Mouse (Mus musculus) forebrain, embryonic 10.5 days (tissue): ENCODE data around the gene Lrrc61. TPM values are rescaled to one million over a fixed set of nuclear protein-coding genes. Genes with fewer than 3 reads are reported as not detected.

ENCODE experiments used
- DNase-seq: peaks from one replicate; pipeline ENCODE4 v3.0.0-alpha.2; 2017; ENCODE audit warnings: low spot score; ENCODE audit errors: extremely low spot score
- H3K27ac ChIP-seq: fragments of 300-500 bp; sonication (generic); 2 replicates; pipeline ENCODE4 v1.5.1; 2016; ENCODE audit warnings: mild to moderate bottlenecking
- H3K27me3 ChIP-seq: fragments of 300-500 bp; sonication (generic); 2 replicates; pipeline ENCODE4 v1.6.1; 2016; ENCODE audit warnings: mild to moderate bottlenecking; ENCODE audit not compliant: poor library complexity, severe bottlenecking
- H3K36me3 ChIP-seq: fragments of 300-500 bp; sonication (generic); replicated peaks from 2 replicates; pipeline ENCODE4 v1.6.1; 2016; ENCODE audit warnings: mild to moderate bottlenecking, moderate library complexity
- H3K4me1 ChIP-seq: fragments of 300-500 bp; sonication (generic); 2 replicates; pipeline ENCODE4 v1.6.1; 2016
- H3K4me3 ChIP-seq: fragments of 300-500 bp; sonication (generic); 2 replicates; pipeline ENCODE4 v1.5.1; 2016; ENCODE audit warnings: mild to moderate bottlenecking, moderate library complexity
- H3K9me3 ChIP-seq: fragments of 300-500 bp; sonication (generic); 2 replicates; pipeline ENCODE4 v1.6.1; 2016; ENCODE audit warnings: mild to moderate bottlenecking, moderate library complexity
- WGBS: fragments of 180-500 bp; shearing (Covaris S2); methylation state at CpG from one replicate; pipeline ENCODE4 v1.1.7; 2016; 5-methylcytosine and 5-hydroxymethylcytosine counted together
- polyA plus RNA-seq: library from polyadenylated mRNA; unstranded; fragments of >200 nt; fragmentation: Nextera tagmentation; extraction: Ambion mirVana; gene quantifications from 2 replicates; pipeline ENCODE4 v1.2.1, GENCODE M21; 2016

Gene Lrrc61
- polyA plus RNA-seq, 1 experiment from 2014 or later = 15.2 TPM

GRCm38 (mm10) chr6:48537105-48537954 lies 17.3 kb upstream of the Lrrc61 start, which contains the start of gene Atp6v0e2:
Atp6v0e2 (plus strand) TSS chr6:48537615.
- Histone ChIP-seq H3K4me3 (peak within 1 kb of the TSS; percentile 66), H3K36me3 (peaks cover 29% of the 10 kb centered on the region), H3K27ac (peak within 1 kb of the TSS; percentile 88), H3K4me1 (peaks cover 46% of the 10 kb centered on the region), H3K27me3 (no peaks in the 10 kb centered on the region), H3K9me3 (no peaks in the 10 kb centered on the region)
- peak; percentile 89 for DNase-seq
- 2% methylated on average over 38 of the region's 38 CpGs for WGBS

- Histone ChIP-seq H3K4me1 (peaks cover 48% of the 10 kb centered on the region), H3K27me3 (no peaks in the 10 kb centered on the region), H3K9me3 (no peaks in the 10 kb centered on the region), H3K36me3 (peaks cover 30% of the 10 kb centered on the region), H3K4me3 (no peak overlapping the region), H3K27ac (no peak overlapping the region)
- 67% methylated on average over 5 of the region's 5 CpGs for WGBS
- DNase-seq = peak; percentile 70
Measured at GRCm38 (mm10) chr6:48538841-48539737, 15.5 kb upstream of the Lrrc61 start.

- no peaks in the 10 kb centered on the region for H3K27me3 ChIP-seq
- H3K4me3 ChIP-seq = no peak overlapping the region
- no peaks in the 10 kb centered on the region for H3K9me3 ChIP-seq
- no peak for DNase-seq
- peaks cover 48% of the 10 kb centered on the region for H3K4me1 ChIP-seq
- peaks cover 30% of the 10 kb centered on the region for H3K36me3 ChIP-seq
- 77% methylated on average over 5 of the region's 5 CpGs for WGBS
- H3K27ac ChIP-seq = no peak overlapping the region
Measured at GRCm38 (mm10) chr6:48539860-48540259, 14.7 kb upstream of the Lrrc61 start.

GRCm38 (mm10) chr6:48540721-48541120 lies 13.9 kb upstream of the Lrrc61 start:
- H3K27me3 ChIP-seq = no peaks in the 10 kb centered on the region
- WGBS = 78% methylated on average over 3 of the region's 3 CpGs
- peaks cover 48% of the 10 kb centered on the region for H3K4me1 ChIP-seq
- no peak overlapping the region for H3K4me3 ChIP-seq
- peaks cover 30% of the 10 kb centered on the region for H3K36me3 ChIP-seq
- DNase-seq = no peak
- no peak overlapping the region for H3K27ac ChIP-seq
- H3K9me3 ChIP-seq = no peaks in the 10 kb centered on the region

- 57% methylated on average over 7 of the region's 7 CpGs for WGBS
Measured at GRCm38 (mm10) chr6:48541560-48542450, 12.8 kb upstream of the Lrrc61 start.

GRCm38 (mm10) chr6:48542631-48543030 lies 12.0 kb upstream of the Lrrc61 start:
- Histone ChIP-seq H3K36me3 (peaks cover 30% of the 10 kb centered on the region), H3K4me1 (peaks cover 36% of the 10 kb centered on the region), H3K27me3 (no peaks in the 10 kb centered on the region), H3K9me3 (no peaks in the 10 kb centered on the region), H3K4me3 (no peak overlapping the region), H3K27ac (peak overlapping the region; percentile 67; the same call in 1 of the 2 replicates)
- no peak for DNase-seq
- 86% methylated on average over 3 of the region's 3 CpGs for WGBS

More at GRCm38 (mm10) chr6:48541560-48542450, 12.8 kb upstream of the Lrrc61 start:
- DNase-seq = no peak
- H3K4me3 ChIP-seq = no peak overlapping the region
- no peaks in the 10 kb centered on the region for H3K9me3 ChIP-seq
- H3K4me1 ChIP-seq = peaks cover 45% of the 10 kb centered on the region
- peak overlapping the region; percentile 67; the same call in 1 of the 2 replicates for H3K27ac ChIP-seq
- no peaks in the 10 kb centered on the region for H3K27me3 ChIP-seq
- peaks cover 30% of the 10 kb centered on the region for H3K36me3 ChIP-seq

GRCm38 (mm10) chr6:48545251-48545650 lies 9.3 kb upstream of the Lrrc61 start:
- no peak overlapping the region for H3K27ac ChIP-seq
- no peak for DNase-seq
- H3K36me3 ChIP-seq = peaks cover 23% of the 10 kb centered on the region
- no peaks in the 10 kb centered on the region for H3K27me3 ChIP-seq
- no peak overlapping the region for H3K4me3 ChIP-seq
- WGBS = 81% methylated on average over 5 of the region's 5 CpGs
- peaks cover 18% of the 10 kb centered on the region for H3K4me1 ChIP-seq
- H3K9me3 ChIP-seq = no peaks in the 10 kb centered on the region

- H3K36me3 ChIP-seq = peaks cover 13% of the 10 kb centered on the region
- H3K9me3 ChIP-seq = no peaks in the 10 kb centered on the region
- no peak overlapping the region for H3K27ac ChIP-seq
- H3K4me3 ChIP-seq = no peak overlapping the region
- 71% methylated on average over 1 of the region's 1 CpGs for WGBS
- DNase-seq = peak; percentile 44
- H3K27me3 ChIP-seq = no peaks in the 10 kb centered on the region
- H3K4me1 ChIP-seq = peaks cover 13% of the 10 kb centered on the region
Measured at GRCm38 (mm10) chr6:48546271-48546670, 8.3 kb upstream of the Lrrc61 start.

- WGBS = 75% methylated on average over 4 of the region's 4 CpGs
- Histone ChIP-seq H3K9me3 (no peaks in the 10 kb centered on the region), H3K36me3 (peaks cover 8% of the 10 kb centered on the region; the same call in 1 of the 2 replicates), H3K27ac (no peak overlapping the region), H3K4me3 (no peak overlapping the region), H3K27me3 (no peaks in the 10 kb centered on the region), H3K4me1 (peaks cover 7% of the 10 kb centered on the region; the same call in 1 of the 2 replicates)
- DNase-seq = no peak
Measured at GRCm38 (mm10) chr6:48546858-48547257, 7.7 kb upstream of the Lrrc61 start.

- no peaks in the 10 kb centered on the region for H3K4me1 ChIP-seq
- no peak overlapping the region for H3K27ac ChIP-seq
- DNase-seq = no peak
- no peaks in the 10 kb centered on the region for H3K27me3 ChIP-seq
- no peak overlapping the region for H3K4me3 ChIP-seq
- no peaks in the 10 kb centered on the region for H3K36me3 ChIP-seq
- WGBS = 91% methylated on average over 6 of the region's 6 CpGs
- no peaks in the 10 kb centered on the region for H3K9me3 ChIP-seq
Measured at GRCm38 (mm10) chr6:48548314-48548713, 6.3 kb upstream of the Lrrc61 start.

GRCm38 (mm10) chr6:48552918-48553317 lies 1.7 kb upstream of the Lrrc61 start:
- Histone ChIP-seq H3K27me3 (no peaks in the 10 kb centered on the region), H3K9me3 (no peaks in the 10 kb centered on the region), H3K4me1 (peaks cover 20% of the 10 kb centered on the region), H3K27ac (no peak overlapping the region), H3K4me3 (no peak overlapping the region), H3K36me3 (peaks cover 14% of the 10 kb centered on the region)
- DNase-seq = no peak
- WGBS = 71% methylated on average over 4 of the region's 4 CpGs

GRCm38 (mm10) chr6:48553819-48554218 lies 777 bp upstream of the Lrrc61 start:
- 86% methylated on average over 4 of the region's 4 CpGs for WGBS
- peak overlapping the region; percentile 92 for H3K27ac ChIP-seq

More at GRCm38 (mm10) chr6:48553819-48554218, 777 bp upstream of the Lrrc61 start:
- Histone ChIP-seq H3K4me3 (peak overlapping the region; percentile 56), H3K27me3 (no peaks in the 10 kb centered on the region), H3K36me3 (peaks cover 14% of the 10 kb centered on the region), H3K9me3 (no peaks in the 10 kb centered on the region), H3K4me1 (peaks cover 20% of the 10 kb centered on the region)
- no peak for DNase-seq
